Mouse (Mus musculus): Measurements from ENCODE around the gene Sp100.

DNA sequence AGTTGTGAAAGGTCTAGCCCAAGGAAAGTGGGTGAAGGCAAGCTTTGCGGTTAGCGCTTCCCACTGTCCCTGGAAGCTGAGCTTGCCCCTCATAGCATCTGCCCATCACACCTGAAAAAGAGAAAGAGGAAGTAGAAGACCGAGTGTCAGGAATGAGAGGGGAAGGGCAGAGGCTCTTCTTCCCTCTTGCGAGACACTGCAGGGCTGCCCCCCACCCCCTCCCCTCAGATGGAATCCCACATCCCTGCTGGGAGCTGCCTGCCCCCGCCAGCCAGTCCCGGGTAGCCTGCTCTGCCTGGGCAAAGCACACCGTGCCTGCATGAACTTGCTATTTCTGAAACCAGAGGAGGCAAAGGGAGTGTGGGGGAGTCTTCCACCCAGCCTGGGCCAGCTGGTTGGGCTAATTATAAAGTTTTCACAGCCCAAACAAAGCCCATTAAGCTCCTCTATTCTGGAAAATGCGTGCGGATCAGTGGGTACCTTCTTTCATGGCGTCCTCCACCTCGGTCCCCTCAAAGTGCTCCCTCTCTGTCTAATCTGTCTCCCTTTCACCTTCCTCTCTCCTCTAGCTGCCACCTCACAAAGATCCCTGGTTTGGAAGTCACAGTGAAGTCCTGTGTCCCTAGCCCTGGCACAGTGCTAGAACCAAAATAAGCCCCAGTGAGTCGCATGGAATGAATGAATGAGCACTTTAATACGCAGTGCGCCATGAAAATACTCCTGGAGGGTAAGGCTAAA, 108.6 kb downstream of the Sp100 start:
- TF ChIP-seq CTCF (IDR thresholded peaks at IDR 0.05) (no peak), POLR2A (IDR thresholded peaks at IDR 0.05; ENCODE audit: insufficient read depth, low read depth, low read length) (0 out of 2 replicates have a peak, but pooled peaks have one; percentile 12)
